Mouse (Mus musculus) lung, adult 2 months (tissue): ENCODE results near the gene Klhl12.

Experiments used
- CTCF ChIP-seq: fragments of 200-500 bp; IDR thresholded peaks from 2 replicates; pipeline ENCODE4 v1.5.1; 2011; ENCODE audit warnings: mild to moderate bottlenecking, low read length, control low read depth; ENCODE audit not compliant: insufficient read depth
- POLR2A ChIP-seq: fragments of 200-500 bp; IDR thresholded peaks from 2 replicates; pipeline ENCODE4 v1.6.1; 2011; ENCODE audit warnings: low read depth, mild to moderate bottlenecking, control low read depth, low read length, borderline replicate concordance; ENCODE audit errors: extremely low read depth

DNA sequence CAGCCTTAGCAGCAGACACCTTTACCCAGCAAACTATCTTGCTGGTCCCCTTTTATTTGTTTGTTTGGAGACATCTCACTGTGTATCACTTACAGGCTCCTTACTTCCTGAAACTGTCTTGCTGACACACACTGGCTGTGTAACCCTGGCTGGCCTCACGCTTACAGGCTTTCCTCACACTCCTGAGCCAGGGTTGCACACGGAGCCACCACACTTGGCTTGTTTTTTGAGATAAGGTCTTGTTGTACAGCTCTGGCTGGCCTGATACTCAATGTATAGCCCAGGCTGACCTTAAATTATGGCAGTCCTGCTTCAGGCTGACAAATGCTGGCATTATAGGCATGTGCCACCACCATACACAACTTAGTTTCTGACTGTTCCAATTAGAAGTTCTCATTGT, 29.3 kb downstream of the Klhl12 start:
- no peak for TF ChIP-seq CTCF
- TF ChIP-seq POLR2A, result no peak
